ENCODE assay signal across 8 mouse cellular contexts in the genomic region with DNA sequence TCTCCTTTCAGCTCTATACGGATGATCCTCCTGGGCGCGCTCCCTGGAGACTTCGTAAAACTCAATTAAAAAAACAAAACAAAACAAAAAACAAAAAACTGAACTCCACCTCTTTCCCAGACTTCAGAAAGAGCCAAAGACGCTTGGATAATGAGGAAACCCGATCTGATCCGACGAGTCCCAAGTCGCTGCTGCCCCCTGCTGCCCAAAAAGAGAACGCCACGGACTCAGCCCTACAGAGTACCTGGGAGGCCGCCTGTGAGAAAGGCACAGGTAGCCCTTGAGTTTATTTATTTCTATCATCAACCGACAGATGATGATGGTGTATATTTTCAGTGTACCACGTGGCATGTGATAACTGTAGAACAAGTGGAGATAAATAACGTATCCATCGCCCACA. TPM values are rescaled to one million over a fixed set of nuclear protein-coding genes. Genes with fewer than 3 reads are reported as not detected.
A peak's percentile ranks its signal among the peaks of the same experiment; 100 is the strongest.
DNase-seq lines count a peak whose midpoint lies in the region; ATAC-seq and TF ChIP-seq lines count a peak whose summit lies in the region.

No protein-coding gene starts in this region.

- no peak overlapping the region for H3K27ac ChIP-seq in embryonic facial prominence, embryonic 12.5 days
- H3K27ac ChIP-seq in heart, adult 2 months = no peak overlapping the region
- H3K27ac ChIP-seq in limb, embryonic 13.5 days = no peak overlapping the region
- H3K27ac ChIP-seq in stomach, embryonic 14.5 days (ENCODE audit: low read length) = no peak overlapping the region

- peak; percentile 94 for TF ChIP-seq CTCF in heart, adult 2 months (IDR thresholded peaks at IDR 0.05)

- intact Hi-C loops in heart, adult 2 months (cut with DNase I) = loop anchor here (2.0 to 10.0 kb wide), 6 partner anchors 85 to 1005 kb away; no protein-coding TSS in a partner anchor

- H3K4me3 ChIP-seq in embryonic facial prominence, embryonic 12.5 days = no peak overlapping the region
- H3K4me3 ChIP-seq in heart, adult 2 months = peak overlapping the region; percentile 19; the same call in 1 of the 2 replicates
- H3K4me3 ChIP-seq in limb, embryonic 13.5 days = peak overlapping the region; percentile 22
- H3K4me3 ChIP-seq in myocyte = no peak overlapping the region
- H3K4me3 ChIP-seq in stomach, embryonic 14.5 days (ENCODE audit: low read depth, low read length) = no peak overlapping the region

- no peak for TF ChIP-seq EP300 in heart, adult 2 months (IDR thresholded peaks at IDR 0.05; ENCODE audit: insufficient read depth, low read depth, low read length)

- H3K27me3 ChIP-seq in embryonic facial prominence, embryonic 12.5 days = peaks cover 17% of the 10 kb centered on the region; the same call in 1 of the 2 replicates
- no peaks in the 10 kb centered on the region for H3K27me3 ChIP-seq in heart, adult 2 months (ENCODE audit: control insufficient read depth, insufficient read depth, low read length)
- H3K27me3 ChIP-seq in limb, embryonic 13.5 days = peaks cover 33% of the 10 kb centered on the region
- H3K27me3 ChIP-seq in myocyte (ENCODE audit: control insufficient read depth, insufficient read depth, insufficient read length) = peaks cover 17% of the 10 kb centered on the region
- H3K27me3 ChIP-seq in stomach, embryonic 14.5 days (ENCODE audit: control insufficient read depth, insufficient read depth, low read length) = 0 out of 2 replicates have a peak, but pooled peaks cover 6% of the 10 kb centered on the region

- H3ac ChIP-seq in myocyte (ENCODE audit: control insufficient read depth, insufficient read length) = no peak overlapping the region

- peak overlapping the region; percentile 41 for H3K4me2 ChIP-seq in embryonic facial prominence, embryonic 12.5 days (replicated peaks)
- peak overlapping the region; percentile 57 for H3K4me2 ChIP-seq in limb, embryonic 13.5 days (replicated peaks)
- H3K4me2 ChIP-seq in myocyte (ENCODE audit: low read depth) = peak overlapping the region; percentile 45
- H3K4me2 ChIP-seq in stomach, embryonic 14.5 days (replicated peaks; ENCODE audit: low read depth, low read length) = peak overlapping the region; percentile 22; the same call in 1 of the 2 replicates

- no peaks in the 10 kb centered on the region for H3K9me3 ChIP-seq in embryonic facial prominence, embryonic 12.5 days
- H3K9me3 ChIP-seq in limb, embryonic 13.5 days = no peaks in the 10 kb centered on the region
- no peaks in the 10 kb centered on the region for H3K9me3 ChIP-seq in stomach, embryonic 14.5 days (ENCODE audit: control insufficient read depth, low read depth, low read length)

- H3K9ac ChIP-seq in embryonic facial prominence, embryonic 12.5 days = no peak overlapping the region
- no peak overlapping the region for H3K9ac ChIP-seq in heart, adult 2 months (ENCODE audit: low read depth, low read length)
- peak overlapping the region; percentile 35; the same call in 1 of the 2 replicates for H3K9ac ChIP-seq in limb, embryonic 13.5 days
- H3K9ac ChIP-seq in stomach, embryonic 14.5 days (replicated peaks; ENCODE audit: low read depth, low read length) = no peak overlapping the region

- no peaks in the 10 kb centered on the region for H3K79me2 ChIP-seq in heart, adult 2 months (replicated peaks; ENCODE audit: control insufficient read depth, insufficient read depth, low read length)
- H3K79me2 ChIP-seq in myocyte (ENCODE audit: control insufficient read depth, insufficient read depth) = no peaks in the 10 kb centered on the region

- WGBS in embryonic facial prominence, embryonic 12.5 days = 4% methylated on average over 16 of the region's 16 CpGs
- 7% methylated on average over 16 of the region's 16 CpGs for WGBS in heart, adult 2 months
- 5% methylated on average over 16 of the region's 16 CpGs for WGBS in limb, embryonic 13.5 days
- 4% methylated on average over 16 of the region's 16 CpGs for WGBS in stomach, embryonic 14.5 days

- TF ChIP-seq POLR2A in heart, adult 2 months (IDR thresholded peaks at IDR 0.05; ENCODE audit: insufficient read depth, low read depth, low read length) = no peak
- no peak for TF ChIP-seq POLR2A in myocyte (IDR thresholded peaks at IDR 0.05; ENCODE audit: insufficient read length, low read depth)

- H3K36me3 ChIP-seq in embryonic facial prominence, embryonic 12.5 days = no peaks in the 10 kb centered on the region
- H3K36me3 ChIP-seq in heart, adult 2 months (ENCODE audit: control insufficient read depth, insufficient read depth, low read length) = no peaks in the 10 kb centered on the region
- H3K36me3 ChIP-seq in limb, embryonic 13.5 days = no peaks in the 10 kb centered on the region
- H3K36me3 ChIP-seq in myocyte (ENCODE audit: control insufficient read depth, insufficient read depth) = no peaks in the 10 kb centered on the region
- H3K36me3 ChIP-seq in stomach, embryonic 14.5 days (ENCODE audit: control insufficient read depth, insufficient read depth, low read length) = no peaks in the 10 kb centered on the region

- H3K4me1 ChIP-seq in embryonic facial prominence, embryonic 12.5 days = peaks cover 26% of the 10 kb centered on the region
- H3K4me1 ChIP-seq in heart, adult 2 months (ENCODE audit: control insufficient read depth, insufficient read depth, low read length) = peaks cover 1% of the 10 kb centered on the region
- peaks cover 36% of the 10 kb centered on the region for H3K4me1 ChIP-seq in limb, embryonic 13.5 days
- peaks cover 11% of the 10 kb centered on the region for H3K4me1 ChIP-seq in stomach, embryonic 14.5 days (ENCODE audit: control insufficient read depth, insufficient read depth, low read length)

- DNase-seq in ovary, postnatal 10 days (ENCODE audit: low spot score) = peak; percentile 52
- no peak for DNase-seq in ovary, adult 18-20 months (ENCODE audit: low spot score)
- peak; percentile 68 to 86 for DNase-seq in heart, adult 2 months
- DNase-seq in kidney, adult 9 months = peak; percentile 89

- no peak for ATAC-seq in embryonic facial prominence, embryonic 12.5 days (ENCODE audit: insufficient number of reproducible peaks, insufficient read depth, low FRiP score, low TSS enrichment)
- ATAC-seq in limb, embryonic 13.5 days (ENCODE audit: low FRiP score, low read depth) = no peak
- no peak for ATAC-seq in stomach, embryonic 14.5 days (ENCODE audit: insufficient number of reproducible peaks, insufficient read depth, low FRiP score, low read depth)

TF ChIP-seq in myocyte, 11 proteins besides CTCF, POLR2A, EP300 and RAD21:
- TF ChIP-seq REST (IDR thresholded peaks at IDR 0.05; ENCODE audit: insufficient read depth, insufficient read length) (no peak), MYOG (IDR thresholded peaks at IDR 0.05; ENCODE audit: control insufficient read depth in 1 of 3, insufficient read depth in 1 of 3, insufficient read length in 2 of 3, low read depth in 2 of 3) (no peak), TCF3 (IDR thresholded peaks at IDR 0.05; ENCODE audit: insufficient read length, low read depth) (no peak), MAX (IDR thresholded peaks at IDR 0.05; ENCODE audit: low read depth) (no peak), CEBPB (IDR thresholded peaks at IDR 0.05; ENCODE audit: insufficient read depth, poor library complexity, severe bottlenecking) (no peak), USF1 (IDR thresholded peaks at IDR 0.05; ENCODE audit: low read depth) (no peak)

RNA-seq across cellular contexts. Expression of a gene that starts 14.5 kb away (rescaled TPM):
- polyA plus RNA-seq in embryonic facial prominence, embryonic 12.5 days (2016; fragmentation: Nextera tagmentation; extraction: Ambion mirVana) = 1,059 and 1,095 TPM in 2 replicates
- total RNA-seq in heart, adult 2 months (2021) = 1,000 to 10,000 TPM; 1,490 to 1,640 TPM
- 2,522 and 4,232 TPM in 2 replicates for polyA plus RNA-seq in heart, adult 2 months (2012; rRNA removed)
- 1,317 and 1,413 TPM in 2 replicates for polyA plus RNA-seq in limb, embryonic 13.5 days (2015; fragmentation: Nextera tagmentation; extraction: Ambion mirVana)
- polyA plus RNA-seq in myocyte (2012; fragmentation: generic; extraction: Trizol) = 9,411 TPM
- 1,594 and 1,757 TPM in 2 replicates for polyA plus RNA-seq in stomach, embryonic 14.5 days (2014; fragmentation: Nextera tagmentation; extraction: Ambion mirVana)

RNA-seq across cellular contexts. Expression of a gene that starts 46.8 kb away (rescaled TPM):
- 110 and 112 TPM in 2 replicates for polyA plus RNA-seq in embryonic facial prominence, embryonic 12.5 days (2016; fragmentation: Nextera tagmentation; extraction: Ambion mirVana)
- total RNA-seq in heart, adult 2 months (2021) = under 1 TPM; 0.52 to 0.68 TPM
- 0.45 and 1.0 TPM in 2 replicates for polyA plus RNA-seq in heart, adult 2 months (2012; rRNA removed)
- polyA plus RNA-seq in limb, embryonic 13.5 days (2015; fragmentation: Nextera tagmentation; extraction: Ambion mirVana) = 112 and 116 TPM in 2 replicates
- polyA plus RNA-seq in myocyte (2012; fragmentation: generic; extraction: Trizol) = 24.1 TPM
- 127 and 140 TPM in 2 replicates for polyA plus RNA-seq in stomach, embryonic 14.5 days (2014; fragmentation: Nextera tagmentation; extraction: Ambion mirVana)

Comparison
In these comparisons a context has a peak if more than half of its experiments do, and no peak if none do; other contexts are left out.
1. H3K4me3 ChIP-seq: peak in heart, adult 2 months (single experiment) and limb, embryonic 13.5 days (single experiment); none in embryonic facial prominence, embryonic 12.5 days (single experiment), myocyte (single experiment) and stomach, embryonic 14.5 days (single experiment).
2. RNA of a gene that starts 46.8 kb away (polyA plus RNA-seq): 127 to 140 TPM in stomach, embryonic 14.5 days, 110 to 112 TPM in embryonic facial prominence, embryonic 12.5 days, 112 to 116 TPM in limb, embryonic 13.5 days and 24.1 TPM in myocyte (single experiment); 0.45 to 1.0 TPM in heart, adult 2 months; every median in the first group is over 10 times any median in the second.
3. Peak in every context shown above with its lines, with median percentiles within 50 percentile points of each other: H3K4me2 ChIP-seq.